ENCODE assay signal across 22 mouse cellular contexts in the genomic region with DNA sequence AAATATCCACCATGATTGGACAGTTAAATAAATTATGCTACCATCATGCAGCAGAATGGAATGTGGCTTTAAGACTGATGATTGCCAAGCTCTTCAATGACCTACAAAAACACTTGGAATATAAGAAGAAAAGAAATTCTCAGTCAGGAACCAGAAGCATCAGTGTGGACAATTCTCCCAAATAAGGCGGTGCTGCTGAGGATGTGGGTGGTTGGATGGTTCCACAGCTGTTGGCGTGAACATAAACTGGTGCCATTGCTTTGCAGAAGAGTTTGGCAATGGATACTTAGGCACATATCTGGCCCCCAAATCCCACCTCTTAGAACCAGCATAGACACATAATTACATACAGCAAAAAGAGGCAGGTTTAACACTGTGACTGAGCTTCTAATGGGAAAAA.
"Had no signal": no experiment of that assay in that cellular context is flagged by ENCODE, and none has a peak within 500 bp of the region (broad histone marks: within the 10 kb centered on the region; RNA-seq: fewer than 3 reads in every experiment).

No protein-coding gene starts in this region.

- DNase-seq: gastrocnemius, postnatal 14 days; gastrocnemius, postnatal 36 days; heart, adult 18-20 months; heart, postnatal 14 days; heart, postnatal 36 days; kidney, adult 11 months; kidney, adult 2 months; kidney, adult 9 months; kidney, postnatal 14 days; kidney, postnatal 36 days; left cerebral cortex, postnatal 4 days had no signal

- H3K4me3 ChIP-seq: heart, embryonic 13.5 days; heart, embryonic 15.5 days; hindbrain, embryonic 13.5 days; hindbrain, embryonic 15.5 days; kidney, embryonic 15.5 days; limb, embryonic 13.5 days; limb, embryonic 15.5 days; liver, embryonic 12.5 days had no signal

- H3K27ac ChIP-seq: heart, embryonic 13.5 days; heart, embryonic 15.5 days; hindbrain, embryonic 13.5 days; hindbrain, embryonic 15.5 days; hindbrain, postnatal 0 days; kidney, embryonic 15.5 days; kidney, postnatal 0 days; limb, embryonic 13.5 days; limb, embryonic 15.5 days; liver, embryonic 12.5 days; liver, embryonic 14.5 days had no signal
